Mouse (Mus musculus) liver, embryonic 14.5 days (tissue): ENCODE measurements around the gene Ceacam1. TPM values are rescaled to one million over a fixed set of nuclear protein-coding genes. Genes with fewer than 3 reads are reported as not detected.
A peak's percentile ranks its signal among the peaks of the same experiment; 100 is the strongest.

Source experiments
- ATAC-seq: fragments of 200-750 bp; cut with Nextera tagmentation; 2 replicates; pipeline ENCODE4 v1.8.0; 2017; ENCODE audit warnings: moderate number of reproducible peaks, mild to moderate bottlenecking, moderate library complexity; ENCODE audit not compliant: insufficient read depth
- DNase-seq, 3 experiments: peaks; one replicate each; pipeline ENCODE4 v3.0.0-alpha.2; 2012 to 2013; ENCODE audit warnings: low read depth in 3 of 3, low spot score in 3 of 3
- H3K27ac ChIP-seq: fragments of 300-500 bp; sonication (generic); 2 replicates; pipeline ENCODE4 v1.5.1; 2014; ENCODE audit warnings: moderate library complexity, mild to moderate bottlenecking, control low read depth, inconsistent platforms
- H3K27me3 ChIP-seq: fragments of 300-500 bp; sonication (generic); 2 replicates; pipeline ENCODE4 v1.6.1; 2014; ENCODE audit warnings: mild to moderate bottlenecking, low read length, moderate library complexity; ENCODE audit not compliant: control insufficient read depth, insufficient read depth
- H3K36me3 ChIP-seq: fragments of 300-500 bp; sonication (generic); replicated peaks from 2 replicates; pipeline ENCODE4 v1.6.1; 2014; ENCODE audit warnings: low read depth; ENCODE audit not compliant: control insufficient read depth, insufficient read depth
- H3K4me1 ChIP-seq, 2 experiments: fragments of 200-500 bp in 1 of 2; fragments of 300-500 bp in 1 of 2; sonication (generic) in 1 of 2; replicated peaks; 2 replicates each; pipeline ENCODE4 v1.6.1; 2012 to 2014; ENCODE audit warnings: antibody characterized with exemption in 1 of 2, inconsistent platforms in 1 of 2, low read length in 1 of 2; ENCODE audit not compliant: control insufficient read depth in 2 of 2, insufficient read depth in 2 of 2
- H3K4me2 ChIP-seq: fragments of 300-500 bp; sonication (generic); 2 replicates; pipeline ENCODE4 v1.6.1; 2014; ENCODE audit warnings: low read depth, mild to moderate bottlenecking, control low read depth, moderate library complexity
- H3K4me3 ChIP-seq, 2 experiments: fragments of 200-500 bp in 1 of 2; fragments of 300-500 bp in 1 of 2; sonication (generic) in 1 of 2; 2 replicates each; pipeline ENCODE4 v1.5.1; 2012 to 2014; ENCODE audit warnings: low read depth in 2 of 2, low read length in 2 of 2, mild to moderate bottlenecking in 2 of 2, control low read depth in 1 of 2, inconsistent platforms in 1 of 2, moderate library complexity in 1 of 2; ENCODE audit not compliant: insufficient read depth in 1 of 2
- H3K9ac ChIP-seq: fragments of 300-500 bp; sonication (generic); replicated peaks from 2 replicates; pipeline ENCODE4 v1.6.1; 2014; ENCODE audit warnings: mild to moderate bottlenecking, control low read depth, moderate library complexity
- H3K9me3 ChIP-seq: fragments of 300-500 bp; sonication (generic); 2 replicates; pipeline ENCODE4 v1.6.1; 2016; ENCODE audit warnings: low read length, mixed read lengths; ENCODE audit not compliant: control insufficient read depth
- CTCF ChIP-seq: IDR thresholded peaks from 2 replicates; pipeline ENCODE4 v1.5.1; 2016; ENCODE audit warnings: antibody characterized with exemption, low read depth, control low read depth
- EP300 ChIP-seq: IDR thresholded peaks from 2 replicates; pipeline ENCODE4 v1.6.1; 2016; ENCODE audit warnings: antibody characterized with exemption, low read depth
- WGBS: fragments of 180-500 bp; shearing (Covaris S2); extraction: QIAGEN DNeasy Blood & Tissue Kit; methylation state at CpG from one replicate; pipeline ENCODE4 v1.1.7; 2014; ENCODE audit not compliant: insufficient replicate concordance; 5-methylcytosine and 5-hydroxymethylcytosine counted together
- polyA plus RNA-seq, 2 experiments: library from polyadenylated mRNA; depleted of rRNA in 1 of 2; stranded (reverse) in 1 of 2; unstranded in 1 of 2; fragments of >200 nt; fragmentation: Nextera tagmentation in 1 of 2; extraction: Ambion mirVana in 1 of 2; gene quantifications; 2 replicates each; pipeline versions ENCODE4 v1.2.1 to v1.2.3; 2012 to 2014

Gene Ceacam1
- polyA plus RNA-seq, 2 experiments, result 3.0 to 3.8 TPM

DNA sequence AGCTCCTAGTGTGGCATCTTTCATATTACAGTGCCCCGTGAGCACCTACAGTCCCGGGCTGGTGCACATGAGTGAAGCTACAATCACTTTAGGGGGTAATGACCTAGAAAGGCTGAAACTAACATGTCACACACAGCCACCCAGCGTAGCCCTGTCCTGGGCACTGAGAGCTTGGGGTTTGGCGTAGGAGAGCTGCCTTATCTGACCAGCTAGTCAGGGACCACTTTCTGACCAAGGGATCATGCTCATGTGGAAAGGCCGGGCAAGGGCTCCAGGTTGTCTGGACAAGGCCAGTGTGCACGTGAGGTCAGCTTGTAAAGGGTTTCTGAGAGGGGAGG lies 36.6 kb downstream of the Ceacam1 start:
- DNase-seq, result no peak
- WGBS, result 60% methylated on average over 6 of the region's 6 CpGs
- H3K9me3 ChIP-seq, result no peaks in the 10 kb centered on the region
- ATAC-seq, result no peak
- no peaks in the 10 kb centered on the region for H3K27me3 ChIP-seq
- peak overlapping the region; percentile 53 for H3K27ac ChIP-seq
- H3K4me1 ChIP-seq, result peaks cover 0 to 7% of the 10 kb centered on the region in 2 experiments; a peak in 1 of 4 replicates
- H3K4me3 ChIP-seq, result no peak overlapping the region
- H3K36me3 ChIP-seq, result no peaks in the 10 kb centered on the region
- H3K9ac ChIP-seq, result no peak overlapping the region
- TF ChIP-seq CTCF (no peak), EP300 (no peak)
- H3K4me2 ChIP-seq, result no peak overlapping the region

DNA sequence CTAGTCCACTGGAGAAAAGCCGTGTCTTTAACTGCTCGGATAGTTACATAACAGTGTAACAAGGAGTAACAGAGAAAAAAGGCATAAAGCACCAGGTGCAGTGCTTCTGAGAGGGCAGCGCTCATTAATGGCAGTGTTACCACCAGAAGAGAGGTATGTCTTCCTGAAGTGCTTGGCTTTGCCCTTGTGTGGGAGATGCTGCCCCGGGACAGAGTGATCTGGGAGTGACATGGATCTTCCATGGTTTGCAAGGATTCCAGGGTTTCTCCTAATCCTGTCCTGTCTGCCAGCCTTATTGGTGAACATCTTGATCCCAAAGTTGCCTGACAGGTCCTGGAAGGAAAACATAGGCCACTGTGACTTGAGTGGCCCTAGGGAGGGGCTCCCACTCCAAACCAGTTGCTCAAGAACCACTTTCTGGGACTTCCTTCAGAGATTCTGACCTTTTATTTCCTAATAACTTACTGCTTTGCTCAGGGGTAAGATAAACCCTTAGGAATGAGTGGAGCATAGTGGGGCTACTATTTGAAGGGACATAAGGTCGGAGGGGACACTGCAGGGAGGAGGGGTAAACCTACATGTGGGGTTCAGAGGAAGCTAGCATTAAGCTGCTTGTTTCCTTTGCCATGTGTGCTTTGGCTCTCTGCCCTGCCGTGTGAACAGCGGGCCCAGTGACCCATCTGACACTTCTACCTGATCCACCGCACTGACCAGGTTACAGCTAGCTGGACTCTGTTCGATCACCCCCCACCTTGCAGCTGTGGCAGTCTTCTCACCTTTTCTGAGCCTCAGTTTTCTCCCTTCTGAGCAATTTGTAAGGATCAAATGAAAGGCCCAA lies 37.2 kb downstream of the Ceacam1 start:
- H3K27me3 ChIP-seq, result no peaks in the 10 kb centered on the region
- peak; percentile 71 for ATAC-seq
- H3K4me3 ChIP-seq, result no peak overlapping the region
- no peak overlapping the region for H3K9ac ChIP-seq
- TF ChIP-seq EP300, result no peak
- no peak for TF ChIP-seq CTCF
- 70% methylated on average over 9 of the region's 9 CpGs for WGBS
- peak overlapping the region; percentile 53 for H3K27ac ChIP-seq
- H3K4me1 ChIP-seq, result peaks cover 0 to 7% of the 10 kb centered on the region in 2 experiments; a peak in 1 of 4 replicates
- no peak overlapping the region for H3K4me2 ChIP-seq
- DNase-seq, result peak in 2 of 3 experiments; percentile 20 to 31
- no peaks in the 10 kb centered on the region for H3K9me3 ChIP-seq
- no peaks in the 10 kb centered on the region for H3K36me3 ChIP-seq

DNA sequence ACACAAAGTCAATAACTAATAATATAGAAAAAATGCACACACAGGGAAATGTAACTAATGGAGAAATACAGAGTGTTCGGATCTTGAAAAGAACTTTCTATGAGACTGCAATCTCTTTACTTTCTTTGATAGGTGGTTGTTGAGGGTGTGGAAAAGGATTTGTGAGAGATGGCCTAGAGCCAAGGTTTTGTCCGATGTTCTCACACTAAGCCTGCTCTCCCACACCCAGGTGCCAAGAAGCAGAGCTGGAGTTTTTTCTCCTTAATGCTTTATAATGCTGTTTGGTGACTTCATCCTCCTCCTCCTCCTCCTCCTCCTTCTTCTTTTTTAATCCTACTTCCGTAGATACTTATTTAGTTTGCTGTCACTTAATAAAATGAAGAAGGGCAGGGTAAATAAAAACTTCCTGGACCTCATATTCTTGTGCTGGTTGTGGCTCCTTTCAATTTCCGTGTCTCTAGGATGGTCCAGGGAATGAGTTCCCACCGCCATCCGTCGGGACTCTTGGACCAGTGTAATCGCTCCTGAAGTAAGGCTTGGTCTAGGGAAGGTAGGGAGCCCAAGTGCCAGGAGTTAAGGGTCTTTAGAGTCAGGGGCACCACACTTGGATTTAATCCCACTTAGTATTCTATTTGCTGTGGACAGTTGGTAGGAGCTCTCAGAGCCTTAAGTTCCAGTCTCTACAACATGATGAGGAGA lies 38.1 kb downstream of the Ceacam1 start:
- Histone ChIP-seq H3K9me3 (no peaks in the 10 kb centered on the region), H3K4me3 (no peak overlapping the region), H3K36me3 (no peaks in the 10 kb centered on the region), H3K27ac (no peak overlapping the region), H3K4me1 (peaks cover 0 to 7% of the 10 kb centered on the region in 2 experiments; a peak in 1 of 4 replicates), H3K4me2 (no peak overlapping the region), H3K27me3 (no peaks in the 10 kb centered on the region), H3K9ac (no peak overlapping the region)
- WGBS, result 69% methylated on average over 8 of the region's 8 CpGs
- no peak for DNase-seq
- ATAC-seq, result no peak
- TF ChIP-seq CTCF (no peak), EP300 (no peak)

DNA sequence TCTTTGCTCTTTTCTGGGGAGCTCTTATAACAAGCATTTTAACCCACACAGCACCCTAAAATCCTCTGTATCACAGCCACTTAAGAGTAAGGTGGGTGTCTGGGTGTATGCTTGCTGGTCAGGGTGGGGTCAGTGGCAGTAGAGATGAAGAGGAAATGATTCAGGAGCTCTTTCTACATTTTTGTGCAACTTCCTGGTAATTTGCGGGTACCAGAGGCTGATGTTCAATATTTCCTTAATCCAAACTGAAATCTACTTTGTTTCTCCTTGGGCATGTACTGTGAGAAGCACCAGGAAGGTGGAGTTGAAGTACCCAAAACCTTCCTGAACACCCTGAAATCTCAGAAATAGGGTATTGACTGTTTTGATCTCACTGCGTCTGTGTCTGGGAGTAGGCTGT lies 40.7 kb downstream of the Ceacam1 start:
- no peak for DNase-seq
- 46% methylated on average over 2 of the region's 2 CpGs for WGBS
- no peak overlapping the region for H3K4me2 ChIP-seq
- no peak for TF ChIP-seq EP300
- no peak for TF ChIP-seq CTCF
- no peaks in the 10 kb centered on the region for H3K9me3 ChIP-seq
- H3K27me3 ChIP-seq, result no peaks in the 10 kb centered on the region
- H3K36me3 ChIP-seq, result no peaks in the 10 kb centered on the region
- H3K27ac ChIP-seq, result no peak overlapping the region
- no peak overlapping the region for H3K9ac ChIP-seq
- peaks cover 0 to 7% of the 10 kb centered on the region in 2 experiments; a peak in 1 of 4 replicates for H3K4me1 ChIP-seq
- no peak overlapping the region for H3K4me3 ChIP-seq
- no peak for ATAC-seq

DNA sequence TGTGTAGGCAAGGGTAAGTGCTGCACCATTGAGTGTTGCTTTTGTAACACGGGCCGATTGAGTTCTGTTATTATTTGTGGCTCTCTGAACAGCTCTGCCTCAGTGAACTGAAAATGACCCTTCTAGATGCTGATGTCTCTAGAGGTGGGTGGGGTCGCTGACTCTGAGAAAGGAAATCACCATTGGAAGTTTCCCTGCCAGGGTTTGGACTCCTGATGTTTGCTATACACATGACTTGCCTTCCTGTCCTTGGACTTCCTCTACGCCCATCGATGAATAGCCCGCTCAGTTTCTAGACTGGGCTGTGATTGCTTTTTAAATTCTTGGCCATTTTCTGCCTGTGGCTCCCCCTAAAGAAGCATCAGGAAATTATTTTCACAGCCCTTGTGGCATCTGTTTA lies 41.2 kb downstream of the Ceacam1 start:
- no peaks in the 10 kb centered on the region for H3K36me3 ChIP-seq
- DNase-seq, result no peak
- no peak overlapping the region for H3K9ac ChIP-seq
- no peaks in the 10 kb centered on the region for H3K27me3 ChIP-seq
- WGBS, result 54% methylated on average over 6 of the region's 6 CpGs
- no peaks in the 10 kb centered on the region for H3K9me3 ChIP-seq
- H3K27ac ChIP-seq, result no peak overlapping the region
- H3K4me1 ChIP-seq, result peaks cover 0 to 7% of the 10 kb centered on the region in 2 experiments; a peak in 1 of 4 replicates
- no peak overlapping the region for H3K4me2 ChIP-seq
- ATAC-seq, result no peak
- no peak for TF ChIP-seq EP300
- no peak for TF ChIP-seq CTCF
- H3K4me3 ChIP-seq, result no peak overlapping the region
